Mouse (Mus musculus) ovary, adult 10 weeks (tissue): ENCODE measurements around the gene Scgb1b27. TPM values are rescaled to one million over a fixed set of nuclear protein-coding genes. Genes with fewer than 3 reads are reported as not detected.

Experiments used
- polyA plus RNA-seq: library from polyadenylated mRNA; stranded (reverse); fragments of 350-450 nt; fragmentation: Illumina TruSeq; extraction: RNeasy Lipid Tissue Mini Kit (QIAGEN cat#74804); gene quantifications from one replicate; pipeline ENCODE4 v1.2.3, GENCODE M21; 2014

Scgb1b27 gene
- polyA plus RNA-seq, result not detected

DNA sequence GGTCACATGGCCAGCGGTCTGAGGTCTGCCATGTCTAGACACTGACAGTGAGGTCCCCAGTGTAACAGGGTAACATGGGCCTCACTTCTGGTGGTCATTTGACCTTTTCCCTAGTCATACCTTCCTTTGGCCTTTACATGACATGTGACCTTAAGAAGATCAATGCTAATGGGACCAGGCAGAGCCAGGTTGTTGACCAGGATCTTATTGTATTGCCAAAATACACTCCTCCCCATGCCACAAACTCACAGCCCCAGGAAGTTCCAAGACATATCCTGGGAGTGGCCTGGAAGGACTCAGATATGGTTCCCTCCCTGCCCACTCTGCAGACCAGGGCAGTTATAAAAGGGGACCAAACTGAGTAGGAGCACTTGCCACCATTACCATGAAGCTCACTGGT, at the start of gene Scgb1b27:
Scgb1b27 (plus strand) TSS at position 301 of the 400 bp plus-strand sequence.

DNA sequence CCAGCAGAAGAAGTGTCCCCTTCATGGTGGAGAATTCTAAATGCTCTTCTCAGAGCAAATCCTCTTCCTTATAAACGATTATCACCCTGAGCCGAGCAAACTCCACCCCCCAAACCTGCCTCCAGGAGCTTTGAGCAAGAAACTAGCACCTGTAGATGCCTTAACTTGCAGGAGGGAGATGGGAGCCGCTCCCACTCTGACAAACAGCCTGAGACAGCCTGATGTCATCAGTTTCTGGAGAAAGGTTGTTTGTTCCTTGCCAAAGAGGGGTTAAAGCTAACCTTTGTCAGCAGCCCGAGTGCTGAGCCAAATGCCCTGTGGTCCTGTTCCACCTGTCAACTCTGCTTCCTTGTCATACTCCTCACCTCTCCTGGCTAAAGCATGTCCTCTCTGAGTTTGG, 7.4 kb upstream of the Scgb1b27 start, which contains the start of gene Scgb2b27:
Scgb2b27 (minus strand) TSS at position 101 of the 400 bp plus-strand sequence.

Other genes starting within 250 kb of the Scgb1b27 start
- gene Scgb2b26, start 76.4 kb upstream of the Scgb1b27 start, polyA plus RNA-seq, result not detected
- gene Scgb2b27, start 7.5 kb upstream of the Scgb1b27 start, polyA plus RNA-seq, result not detected
- gene Scgb1b30, start 73.9 kb downstream of the Scgb1b27 start, polyA plus RNA-seq, result not detected
- 0.68 TPM for gene Wtip, start 111.8 kb downstream of the Scgb1b27 start, polyA plus RNA-seq
- 109 TPM for gene Uba2, start 148.1 kb downstream of the Scgb1b27 start, polyA plus RNA-seq
- 5.4 TPM for gene Pdcd2l, start 175.2 kb downstream of the Scgb1b27 start, polyA plus RNA-seq
- gene Gpi1, start 208.9 kb downstream of the Scgb1b27 start, polyA plus RNA-seq, result 16.7 TPM
- gene Gm6096, start 229.6 kb downstream of the Scgb1b27 start, polyA plus RNA-seq, result not detected